Mouse (Mus musculus) MEL (cell line): ENCODE data around the gene Psmd11. TPM values are rescaled to one million over a fixed set of nuclear protein-coding genes. Genes with fewer than 3 reads are reported as not detected.

ENCODE experiments used
- DNase-seq: peaks from one replicate; pipeline ENCODE4 v3.0.0; 2011; ENCODE audit warnings: low read depth, low spot score
- H3K27ac ChIP-seq: 2 replicates; pipeline ENCODE4 v1.5.1; 2012; ENCODE audit warnings: low read depth, mild to moderate bottlenecking, control low read depth, low read length, moderate library complexity; ENCODE audit not compliant: control insufficient read depth
- H3K27me3 ChIP-seq, 2 experiments: fragments of 150-350 bp in 1 of 2; sonication (generic) in 1 of 2; 2 replicates each; pipeline ENCODE4 v1.6.1; 2012; ENCODE audit warnings: low read length in 2 of 2, mild to moderate bottlenecking in 2 of 2, improper control_type of control experiment in 1 of 2, moderate library complexity in 1 of 2; ENCODE audit not compliant: insufficient read depth in 2 of 2, control insufficient read depth in 1 of 2
- H3K36me3 ChIP-seq, 2 experiments: 2 replicates each; pipeline ENCODE4 v1.6.1; 2012 to 2014; ENCODE audit warnings: low read length in 2 of 2, improper control_type of control experiment in 1 of 2, inconsistent platforms in 1 of 2, mild to moderate bottlenecking in 1 of 2; ENCODE audit not compliant: insufficient read depth in 2 of 2, control insufficient read depth in 1 of 2
- H3K4me1 ChIP-seq, 2 experiments: fragments of 150-350 bp in 1 of 2; sonication (generic) in 1 of 2; 2 replicates each; pipeline ENCODE4 v1.6.1; 2012; ENCODE audit warnings: low read length in 2 of 2, improper control_type of control experiment in 1 of 2, mild to moderate bottlenecking in 1 of 2; ENCODE audit not compliant: insufficient read depth in 2 of 2, control insufficient read depth in 1 of 2
- H3K4me3 ChIP-seq, 2 experiments: fragments of 150-350 bp in 1 of 2; sonication (generic) in 1 of 2; 2 replicates each; pipeline ENCODE4 v1.5.1; 2012; ENCODE audit warnings: low read depth in 2 of 2, low read length in 2 of 2, mild to moderate bottlenecking in 2 of 2, moderate library complexity in 2 of 2, control low read depth in 1 of 2, improper control_type of control experiment in 1 of 2; ENCODE audit not compliant: control insufficient read depth in 1 of 2, insufficient read depth in 1 of 2
- H3K79me2 ChIP-seq: 2 replicates; pipeline ENCODE4 v1.6.1; 2012; ENCODE audit warnings: mild to moderate bottlenecking, low read length, moderate library complexity; ENCODE audit not compliant: control insufficient read depth, poor library complexity, insufficient read depth
- H3K9ac ChIP-seq: 2 replicates; pipeline ENCODE4 v1.6.1; 2012; ENCODE audit warnings: low read depth, mild to moderate bottlenecking, control low read depth, low read length, moderate library complexity; ENCODE audit not compliant: control insufficient read depth, poor library complexity, severe bottlenecking
- H3K9me3 ChIP-seq: fragments of 150-350 bp; sonication (generic); replicated peaks from 2 replicates; pipeline ENCODE4 v1.6.1; 2012; ENCODE audit warnings: mild to moderate bottlenecking, low read length, improper control_type of control experiment, moderate library complexity; ENCODE audit not compliant: insufficient read depth
- CHD1 ChIP-seq: IDR thresholded peaks from 2 replicates; pipeline ENCODE4 v1.6.1; 2012; ENCODE audit warnings: low read depth, mild to moderate bottlenecking, inconsistent platforms, low read length, improper control_type of control experiment
- CHD2 ChIP-seq: IDR thresholded peaks from 2 replicates; pipeline ENCODE4 v1.6.1; 2011; ENCODE audit warnings: low read length, improper control_type of control experiment
- ELF1 ChIP-seq: IDR thresholded peaks from 2 replicates; pipeline ENCODE4 v1.6.1; 2014; ENCODE audit warnings: low read depth, mild to moderate bottlenecking, inconsistent platforms, low read length, improper control_type of control experiment, moderate library complexity
- EP300 ChIP-seq, 2 experiments: IDR thresholded peaks; 2 replicates each; pipeline ENCODE4 v1.6.1; 2011; ENCODE audit warnings: improper control_type of control experiment in 2 of 2, low read length in 2 of 2, low read depth in 1 of 2, mild to moderate bottlenecking in 1 of 2
- ETS1 ChIP-seq: IDR thresholded peaks from 2 replicates; pipeline ENCODE4 v1.6.1; 2012; ENCODE audit warnings: low read depth, mild to moderate bottlenecking, inconsistent platforms, low read length, improper control_type of control experiment, moderate library complexity
- HCFC1 ChIP-seq: IDR thresholded peaks from 2 replicates; pipeline ENCODE4 v1.6.1; 2012; ENCODE audit warnings: low read depth, mild to moderate bottlenecking, inconsistent platforms, low read length, improper control_type of control experiment, moderate library complexity
- MAX ChIP-seq: IDR thresholded peaks from 2 replicates; pipeline ENCODE4 v1.6.1; 2011; ENCODE audit warnings: low read length, improper control_type of control experiment
- MXI1 ChIP-seq: IDR thresholded peaks from 2 replicates; pipeline ENCODE4 v1.6.1; 2011; ENCODE audit warnings: mild to moderate bottlenecking, low read depth, low read length, improper control_type of control experiment
- MYB ChIP-seq: IDR thresholded peaks from 2 replicates; pipeline ENCODE4 v1.6.1; 2011; ENCODE audit warnings: mild to moderate bottlenecking, low read depth, low read length, improper control_type of control experiment
- MYC ChIP-seq: IDR thresholded peaks from 2 replicates; pipeline ENCODE4 v1.6.1; 2011; ENCODE audit warnings: low read depth, mild to moderate bottlenecking, low read length, improper control_type of control experiment, moderate library complexity
- POLR2A ChIP-seq, 2 experiments: IDR thresholded peaks; 2 replicates each; pipeline ENCODE4 v1.6.1; 2011 to 2012; ENCODE audit warnings: low read length in 2 of 2, mild to moderate bottlenecking in 2 of 2, control low read depth in 1 of 2, improper control_type of control experiment in 1 of 2, low read depth in 1 of 2, moderate library complexity in 1 of 2; ENCODE audit not compliant: control insufficient read depth in 1 of 2, insufficient read depth in 1 of 2, poor library complexity in 1 of 2
- POLR2AphosphoS2 ChIP-seq: IDR thresholded peaks from 2 replicates; pipeline ENCODE4 v1.6.1; 2011; ENCODE audit warnings: low read length, improper control_type of control experiment
- POLR2AphosphoS5 ChIP-seq: IDR thresholded peaks from 2 replicates; pipeline ENCODE4 v1.6.1; 2012; ENCODE audit warnings: low read depth, borderline replicate concordance, mild to moderate bottlenecking, inconsistent platforms, low read length, moderate library complexity, mixed read lengths
- RAD21 ChIP-seq: IDR thresholded peaks from 2 replicates; pipeline ENCODE4 v1.6.1; 2011; ENCODE audit warnings: mild to moderate bottlenecking, low read depth, low read length, improper control_type of control experiment
- SIN3A ChIP-seq: IDR thresholded peaks from 2 replicates; pipeline ENCODE4 v1.6.1; 2012; ENCODE audit warnings: low read length, improper control_type of control experiment, inconsistent platforms
- SMC3 ChIP-seq: IDR thresholded peaks from 2 replicates; pipeline ENCODE4 v1.6.1; 2011; ENCODE audit warnings: low read depth, low read length, improper control_type of control experiment
- TAL1 ChIP-seq: IDR thresholded peaks from 2 replicates; pipeline ENCODE4 v1.6.1; 2012; ENCODE audit warnings: mild to moderate bottlenecking, inconsistent platforms, low read length, moderate library complexity, mixed read lengths
- TBP ChIP-seq: IDR thresholded peaks from 2 replicates; pipeline ENCODE4 v1.8.0; 2011; ENCODE audit warnings: low read depth, low read length, improper control_type of control experiment
- UBTF ChIP-seq: IDR thresholded peaks from 2 replicates; pipeline ENCODE4 v1.6.1; 2012; ENCODE audit warnings: low read depth, mild to moderate bottlenecking, inconsistent platforms, low read length, improper control_type of control experiment, moderate library complexity, borderline replicate concordance; ENCODE audit not compliant: insufficient read depth
- USF1 ChIP-seq: IDR thresholded peaks from 2 replicates; pipeline ENCODE4 v1.6.1; 2014; ENCODE audit warnings: low read depth, mild to moderate bottlenecking, inconsistent platforms, low read length, improper control_type of control experiment, moderate library complexity
- USF2 ChIP-seq, 2 experiments: IDR thresholded peaks; 2 replicates each; pipeline ENCODE4 v1.6.1; 2011 to 2012; ENCODE audit warnings: improper control_type of control experiment in 2 of 2, low read length in 2 of 2, borderline replicate concordance in 1 of 2, inconsistent platforms in 1 of 2, low read depth in 1 of 2, mild to moderate bottlenecking in 1 of 2; ENCODE audit not compliant: insufficient read depth in 1 of 2
- ZC3H11A ChIP-seq: IDR thresholded peaks from 2 replicates; pipeline ENCODE4 v1.6.1; 2012; ENCODE audit warnings: low read depth, mild to moderate bottlenecking, inconsistent platforms, low read length, improper control_type of control experiment
- ZKSCAN1 ChIP-seq: IDR thresholded peaks from 2 replicates; pipeline ENCODE4 v1.6.1; 2012; ENCODE audit warnings: low read depth, mild to moderate bottlenecking, inconsistent platforms, low read length, improper control_type of control experiment, moderate library complexity
- ZNF384 ChIP-seq: IDR thresholded peaks from 2 replicates; pipeline ENCODE4 v1.6.1; 2012; ENCODE audit warnings: low read depth, mild to moderate bottlenecking, inconsistent platforms, low read length, improper control_type of control experiment
- polyA plus RNA-seq, 2 experiments: library from polyadenylated mRNA; stranded (reverse) in 1 of 2; unstranded in 1 of 2; fragments of >175 nt in 1 of 2; fragments of >200 nt in 1 of 2; gene quantifications; 2 replicates each; pipeline versions ENCODE4 v1.2.1 to v1.2.4; 2012; ENCODE audit warnings: low replicate concordance in 2 of 2, low read depth in 1 of 2; ENCODE audit not compliant: insufficient read length in 2 of 2, insufficient read depth in 1 of 2, missing spikeins in 1 of 2
- total RNA-seq: library from RNA; depleted of rRNA; stranded (reverse); fragments of 300-350 nt; gene quantifications from 2 replicates; pipeline ENCODE4 v1.2.3, GENCODE M21; 2012

Gene Psmd11
- total and polyA plus RNA-seq, 3 experiments: 110 to 324 (median 184) TPM

DNA sequence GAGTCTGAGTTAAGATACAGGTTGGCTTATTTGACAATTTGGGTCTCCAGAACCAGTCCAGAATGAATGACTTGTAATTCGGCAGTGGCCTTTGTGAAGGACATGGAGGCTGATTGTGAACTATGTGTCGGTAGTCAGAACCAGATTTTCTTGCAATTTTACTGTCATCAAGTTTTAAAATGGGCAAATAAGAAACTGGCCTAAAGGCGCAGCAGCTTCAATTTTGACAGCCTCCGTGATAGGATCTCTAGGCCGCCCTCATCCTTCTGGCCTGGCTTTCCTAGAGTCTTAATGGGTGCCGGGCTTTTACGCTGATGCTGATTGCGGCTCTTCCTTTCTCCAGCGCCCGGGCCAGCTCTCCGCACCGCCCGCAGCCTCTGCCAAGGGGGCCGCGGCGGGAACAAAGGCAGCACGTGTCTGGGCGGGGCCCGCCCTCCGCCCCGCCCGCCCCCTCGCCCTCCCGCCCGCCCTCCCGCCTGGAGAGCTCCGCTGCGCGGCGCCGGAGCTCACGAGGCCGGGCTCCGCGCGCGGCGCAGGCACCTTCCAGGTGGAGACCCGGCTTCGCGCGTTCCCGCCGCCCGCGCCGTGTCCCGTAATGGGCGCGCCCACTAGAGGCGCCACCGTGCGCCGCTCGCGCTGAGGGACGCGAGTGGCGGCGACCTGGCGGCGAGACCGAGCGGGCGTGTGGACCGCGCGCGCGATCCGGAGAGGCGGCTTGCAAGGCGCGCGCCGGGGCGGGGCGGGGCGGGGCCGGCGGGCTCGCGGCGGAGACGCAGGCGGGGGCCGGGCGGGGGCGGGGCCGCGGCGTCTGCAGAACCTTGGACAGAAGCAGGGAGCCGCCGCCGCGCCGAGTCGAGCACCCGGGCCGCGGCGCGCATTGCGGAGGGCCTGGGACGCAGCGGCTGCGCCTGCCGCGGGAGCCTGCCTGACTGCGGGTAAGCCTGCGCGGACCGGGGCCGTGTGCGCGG is 48.1 kb downstream of the Psmd11 start, which contains the start of gene Cdk5r1 (continued):
- TF ChIP-seq CHD2: no peak
- no peak for TF ChIP-seq ZNF384
- TF ChIP-seq TBP: no peak
- no peak for TF ChIP-seq POLR2AphosphoS5

DNA sequence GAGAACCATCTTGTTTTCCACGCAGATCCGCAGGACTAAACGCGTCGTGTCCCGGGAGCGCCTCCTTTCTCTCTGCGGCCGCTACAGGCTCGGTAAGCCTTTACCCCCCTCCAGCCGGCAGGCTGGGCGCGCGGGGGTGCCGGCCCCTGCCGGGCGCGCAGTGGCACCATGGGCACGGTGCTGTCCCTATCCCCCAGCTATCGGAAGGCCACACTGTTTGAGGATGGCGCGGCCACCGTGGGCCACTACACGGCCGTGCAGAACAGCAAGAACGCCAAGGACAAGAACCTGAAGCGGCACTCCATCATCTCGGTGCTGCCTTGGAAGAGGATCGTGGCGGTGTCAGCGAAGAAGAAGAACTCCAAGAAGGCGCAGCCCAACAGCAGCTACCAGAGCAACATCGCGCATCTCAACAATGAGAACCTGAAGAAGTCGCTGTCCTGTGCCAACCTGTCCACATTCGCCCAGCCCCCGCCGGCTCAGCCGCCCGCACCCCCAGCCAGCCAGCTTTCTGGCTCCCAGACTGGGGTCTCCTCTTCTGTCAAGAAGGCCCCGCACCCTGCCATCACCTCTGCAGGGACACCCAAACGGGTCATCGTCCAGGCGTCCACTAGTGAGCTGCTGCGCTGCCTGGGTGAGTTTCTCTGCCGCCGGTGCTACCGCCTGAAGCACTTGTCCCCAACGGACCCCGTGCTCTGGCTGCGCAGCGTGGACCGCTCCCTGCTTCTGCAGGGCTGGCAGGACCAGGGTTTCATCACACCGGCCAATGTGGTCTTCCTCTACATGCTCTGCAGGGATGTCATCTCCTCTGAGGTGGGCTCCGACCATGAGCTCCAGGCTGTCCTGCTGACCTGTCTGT is 49.2 kb downstream of the Psmd11 start:
- TF ChIP-seq MAX (no peak), RAD21 (no peak), SMC3 (no peak), USF1 (no peak), POLR2AphosphoS5 (no peak), HCFC1 (no peak), ZKSCAN1 (no peak), TAL1 (no peak), ZNF384 (no peak)
- Histone ChIP-seq H3K27ac (no peak overlapping the region), H3K9me3 (no peaks in the 10 kb centered on the region), H3K27me3 (no peaks in the 10 kb centered on the region), H3K9ac (peak overlapping the region; percentile 81), H3K4me3 (peak overlapping the region; percentile 68 to 73), H3K79me2 (peaks cover 2% of the 10 kb centered on the region; the same call in 1 of the 2 replicates), H3K4me1 (peaks cover 0 to 17% of the 10 kb centered on the region in 2 experiments; a peak in 1 of 4 replicates), H3K36me3 (peaks cover 0 to 10% of the 10 kb centered on the region in 2 experiments; a peak in 2 of 4 replicates)
- peak; percentile 43 for DNase-seq

- Histone ChIP-seq H3K27me3 (no peaks in the 10 kb centered on the region), H3K4me3 (no peak overlapping the region), H3K36me3 (peaks cover 0 to 10% of the 10 kb centered on the region in 2 experiments; a peak in 2 of 4 replicates), H3K4me1 (peaks cover 0 to 17% of the 10 kb centered on the region in 2 experiments; a peak in 1 of 4 replicates), H3K9ac (no peak overlapping the region), H3K79me2 (peaks cover 2% of the 10 kb centered on the region; the same call in 1 of the 2 replicates), H3K9me3 (no peaks in the 10 kb centered on the region), H3K27ac (no peak overlapping the region)
- DNase-seq: no peak
- TF ChIP-seq ZNF384: no peak
- no peak for TF ChIP-seq MYC
- TF ChIP-seq MXI1: no peak
- TF ChIP-seq CHD1: no peak
- no peak for TF ChIP-seq UBTF
- no peak for TF ChIP-seq EP300 (IDR thresholded peaks at IDR 0.05; ENCODE audit: low read depth in 1 of 2, low read length in 2 of 2)
- TF ChIP-seq ETS1: no peak
- TF ChIP-seq MYB: no peak
- no peak for TF ChIP-seq POLR2AphosphoS2
- TF ChIP-seq ZKSCAN1: no peak
- no peak for TF ChIP-seq SIN3A
- TF ChIP-seq POLR2A (IDR thresholded peaks at IDR 0.05; ENCODE audit: control insufficient read depth in 1 of 2, insufficient read depth in 1 of 2, low read depth in 1 of 2, low read length in 2 of 2, poor library complexity in 1 of 2): no peak
- TF ChIP-seq ELF1: no peak
- no peak for TF ChIP-seq USF2 (IDR thresholded peaks at IDR 0.05; ENCODE audit: borderline replicate concordance in 1 of 2, insufficient read depth in 1 of 2, low read depth in 1 of 2, low read length in 2 of 2)
- TF ChIP-seq ZC3H11A: no peak
Observed at GRCm38 (mm10) chr11:80478694-80479412, 50.4 kb downstream of the Psmd11 start.
